Mouse (Mus musculus) gastrocnemius, postnatal 4 days (tissue): ENCODE data around the gene Hip1r. TPM values are rescaled to one million over a fixed set of nuclear protein-coding genes. Genes with fewer than 3 reads are reported as not detected.

Experiments
- DNase-seq, 2 experiments: peaks; one replicate each; pipeline ENCODE4 v3.0.0; 2021 to 2022; ENCODE audit warnings: low spot score in 2 of 2, mixed read lengths in 2 of 2
- total RNA-seq, 2 experiments: library from RNA; stranded (reverse); gene quantifications; 2 replicates each; pipeline ENCODE4 v1.2.3; 2021

Hip1r gene
- total RNA-seq, 2 experiments from 2014 or later = 5.5 to 6.6 TPM

DNA sequence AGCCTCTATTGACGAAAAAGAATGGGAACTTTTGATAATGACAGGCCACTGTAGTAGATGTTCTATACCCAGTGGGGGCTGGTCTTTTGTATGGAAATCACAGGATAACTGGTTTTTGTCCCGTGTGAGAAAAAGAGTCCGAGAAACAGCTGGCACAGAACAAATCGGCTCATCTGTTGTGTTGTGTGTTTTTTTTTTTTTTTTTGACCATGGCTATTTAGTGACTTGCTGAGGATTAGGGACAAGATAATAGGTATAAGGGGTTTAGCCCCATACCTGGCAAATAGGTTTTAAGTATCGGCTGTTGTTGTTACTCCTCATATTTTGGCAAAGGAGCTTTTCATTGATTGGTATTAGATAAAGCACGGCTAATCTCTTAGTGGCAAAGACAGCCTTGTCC lies 975 bp upstream of the Hip1r start:
- DNase-seq = no peak

DNA sequence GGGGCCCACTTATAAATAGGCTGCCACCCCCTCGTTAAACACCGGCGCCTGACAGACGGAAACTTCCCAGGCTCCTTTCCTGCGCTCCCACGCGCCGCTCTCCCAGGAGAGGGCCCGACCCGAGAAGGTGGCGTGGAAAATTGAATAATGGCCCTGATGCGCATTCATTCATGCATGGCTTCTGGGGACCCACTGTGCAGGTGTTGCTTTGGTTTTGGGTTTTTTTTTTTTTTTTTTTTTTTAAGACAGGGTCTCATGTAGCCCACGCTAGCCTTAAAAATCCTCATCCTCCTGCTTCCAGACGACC lies 704 bp downstream of the Hip1r start:
- DNase-seq = no peak

DNA sequence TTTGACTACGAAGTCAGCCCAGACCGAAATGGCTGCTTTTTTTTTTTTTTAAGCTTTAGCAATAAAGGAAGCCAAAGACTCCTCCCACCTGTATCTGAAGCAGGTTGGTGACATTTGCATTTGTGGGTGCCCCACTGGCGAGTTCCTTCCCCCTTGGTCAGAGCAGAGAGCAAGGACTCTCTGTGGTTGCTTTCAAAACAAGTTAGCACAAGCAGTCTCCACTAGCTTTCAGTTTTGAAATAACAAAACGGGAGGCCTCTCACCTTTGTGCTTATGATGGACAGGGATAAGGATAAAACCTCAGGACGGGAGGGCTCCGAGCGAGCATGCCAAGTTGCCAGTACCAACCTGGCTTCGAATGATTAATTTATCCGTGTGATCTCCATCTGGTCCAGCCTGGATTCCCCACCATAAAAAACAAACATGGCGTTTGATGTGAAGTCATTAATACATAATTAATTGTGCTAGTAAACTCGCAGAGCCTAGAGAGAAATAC lies 1.2 kb downstream of the Hip1r start:
- no peak for DNase-seq

DNA sequence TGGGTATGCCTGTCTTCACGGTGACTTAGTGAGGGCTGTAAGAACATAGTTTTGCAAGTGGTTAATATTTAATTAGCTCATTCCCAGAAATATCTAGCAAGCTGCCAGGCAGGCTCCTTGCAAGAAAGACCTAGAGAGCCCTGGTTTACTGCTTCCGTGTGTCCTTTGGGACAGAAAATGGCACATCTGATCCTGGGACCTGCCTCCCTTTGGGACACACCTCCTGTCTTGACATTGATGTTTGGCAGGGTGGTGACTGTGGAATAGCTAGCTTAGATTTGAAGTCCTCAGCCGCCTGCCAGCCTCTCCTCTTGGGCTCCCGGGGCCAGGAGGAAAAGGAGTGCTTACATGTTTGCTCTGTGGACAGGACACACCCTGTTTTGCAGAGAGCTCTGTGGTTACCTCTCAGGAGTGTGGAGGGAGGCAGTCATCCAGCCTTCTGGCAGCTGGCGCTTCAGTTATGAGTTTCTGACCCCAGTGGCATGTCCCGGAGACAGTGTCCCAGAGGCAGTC lies 2.3 kb downstream of the Hip1r start:
- DNase-seq = no peak

DNA sequence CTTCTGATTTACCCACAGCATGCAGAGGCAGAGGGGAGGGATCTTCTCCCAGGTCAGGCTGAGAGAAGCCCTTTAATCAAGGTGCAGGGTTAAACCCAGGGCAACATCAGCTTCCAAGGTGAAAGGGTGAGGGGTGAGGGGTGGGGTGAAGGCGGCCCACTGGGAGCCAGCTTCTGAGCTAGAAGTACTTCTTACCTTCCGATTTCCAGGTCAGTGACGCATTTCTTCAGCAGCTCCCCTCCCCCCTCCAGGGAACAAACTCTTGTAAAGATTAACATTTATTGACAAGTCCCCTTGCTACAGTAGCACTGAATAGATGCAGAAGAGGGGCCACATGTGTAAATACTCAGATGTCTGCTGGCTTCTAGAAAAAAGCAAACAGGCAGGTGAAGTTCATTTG lies 3.8 kb downstream of the Hip1r start:
- no peak for DNase-seq

DNA sequence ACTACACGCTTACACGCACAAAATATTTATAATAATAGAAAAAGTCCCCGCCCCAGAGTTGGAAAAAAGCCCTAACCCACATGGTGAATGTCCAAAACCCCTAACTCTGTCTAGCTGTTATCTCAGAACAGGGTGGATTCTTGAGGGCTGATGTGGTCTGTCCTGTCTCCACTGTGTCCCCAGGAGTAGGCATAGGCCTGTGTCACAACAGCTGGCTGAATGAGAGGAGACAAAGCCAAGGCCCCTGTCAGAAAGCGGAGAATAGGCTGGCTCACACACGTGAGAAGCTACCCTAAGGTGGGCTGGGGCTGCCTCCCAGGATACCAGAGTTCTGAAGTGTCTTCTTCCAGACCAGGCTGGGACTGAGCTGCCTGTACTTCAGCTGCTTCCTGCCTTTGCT lies 4.7 kb downstream of the Hip1r start:
- DNase-seq = no peak

DNA sequence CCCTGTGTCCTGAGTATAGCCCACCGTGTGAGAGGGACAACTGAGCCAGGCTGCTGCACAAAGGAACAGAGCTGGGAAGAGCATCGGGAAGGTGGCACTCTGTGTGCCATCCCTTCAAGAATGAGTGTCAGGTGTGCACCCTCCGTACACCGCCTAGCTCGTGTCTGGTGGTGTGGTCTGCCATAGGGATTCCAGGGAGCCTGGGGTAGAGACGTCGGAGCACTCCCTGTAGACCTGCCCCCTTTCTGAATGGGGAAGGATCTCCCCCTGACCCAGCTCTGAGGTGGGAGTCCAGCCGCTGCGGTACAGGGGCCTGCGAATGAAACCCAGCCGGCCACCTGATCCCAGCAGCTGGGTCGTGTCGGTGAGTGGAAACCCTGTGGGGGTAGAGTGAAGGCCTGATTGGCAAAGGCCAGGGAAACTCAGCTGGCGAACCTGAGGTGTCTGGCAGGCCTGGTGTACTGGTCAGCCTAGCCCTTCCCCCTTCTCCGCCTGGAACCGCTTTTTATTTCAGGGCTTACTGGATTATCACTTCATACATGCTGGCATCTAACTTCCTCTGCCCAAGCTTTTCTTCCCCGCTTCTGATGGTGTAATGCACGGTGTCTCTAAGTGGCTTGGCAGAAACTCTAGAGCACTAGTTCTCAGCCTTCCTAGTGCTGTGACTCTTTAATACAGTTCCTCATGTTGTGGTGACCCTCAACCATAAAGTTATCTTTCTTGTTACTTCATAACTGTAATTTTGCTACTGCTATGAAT lies 6.0 kb downstream of the Hip1r start:
- DNase-seq = no peak

DNA sequence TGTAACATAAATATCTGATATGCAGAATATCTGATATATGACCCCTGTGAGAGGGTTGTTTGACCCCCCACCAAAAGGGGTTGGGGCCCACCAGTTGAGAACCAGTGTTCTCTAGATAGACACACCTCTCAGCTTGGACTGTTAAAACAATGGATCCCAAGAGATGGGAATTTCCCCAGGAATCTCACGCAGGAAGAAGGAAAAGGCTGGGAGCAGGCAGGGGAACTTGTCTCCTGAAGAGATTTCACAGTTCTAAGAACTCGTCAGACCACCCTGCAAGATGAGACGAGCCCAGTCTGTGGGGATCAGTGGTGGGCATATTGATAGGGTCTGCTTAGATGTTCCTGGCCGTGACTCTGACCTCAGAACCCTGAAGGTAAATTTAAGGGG lies 6.5 kb downstream of the Hip1r start:
- no peak for DNase-seq

DNA sequence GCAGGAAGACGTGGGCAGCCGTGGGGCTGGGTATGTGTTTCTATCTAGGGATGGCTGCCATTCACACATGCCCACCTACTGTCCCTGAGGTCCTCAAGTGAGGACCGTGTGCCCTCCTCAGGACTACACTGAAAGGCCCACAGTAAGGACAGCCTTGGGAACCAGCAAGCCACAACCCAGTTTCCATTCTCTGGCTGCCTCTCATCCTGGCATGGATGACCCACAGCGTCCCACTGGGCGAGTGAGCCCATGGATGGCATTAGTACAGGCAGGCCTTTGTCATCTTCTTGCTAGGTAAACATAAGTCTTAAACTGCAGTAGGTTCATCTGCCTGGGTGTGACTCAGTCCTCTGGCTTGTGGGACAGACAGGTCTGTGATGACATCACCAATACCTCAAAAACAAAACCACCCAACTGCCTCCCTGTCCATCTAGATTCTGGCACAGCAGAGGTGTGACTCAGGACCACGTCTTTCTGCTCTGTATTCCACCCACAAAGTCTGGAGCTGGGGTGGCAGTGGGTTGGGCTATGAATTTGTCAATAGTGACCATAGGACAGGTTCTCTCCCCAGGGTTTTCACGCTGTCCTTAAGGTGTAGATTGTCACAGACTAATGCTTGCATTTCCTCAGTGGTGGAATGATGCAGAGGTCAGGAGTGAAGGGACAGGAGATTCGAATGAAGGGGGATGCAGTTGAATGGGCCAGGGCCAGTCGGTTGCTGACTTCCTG lies 7.3 kb downstream of the Hip1r start:
- no peak for DNase-seq

DNA sequence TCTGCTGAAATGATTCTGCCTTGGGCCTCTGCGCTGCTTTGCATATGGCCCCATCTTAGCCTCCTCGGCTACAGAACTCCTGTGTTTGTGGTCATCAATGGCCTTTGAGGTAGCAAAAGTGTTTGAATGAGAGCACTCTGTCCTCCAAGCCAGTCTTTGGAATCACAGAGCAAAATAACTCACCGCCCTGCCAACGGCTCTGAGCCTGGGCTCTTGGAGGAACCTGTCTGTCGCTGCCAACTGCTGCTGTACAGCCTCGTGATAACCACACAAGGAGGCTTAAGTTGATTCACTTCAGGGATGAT lies 7.8 kb downstream of the Hip1r start:
- no peak for DNase-seq

DNA sequence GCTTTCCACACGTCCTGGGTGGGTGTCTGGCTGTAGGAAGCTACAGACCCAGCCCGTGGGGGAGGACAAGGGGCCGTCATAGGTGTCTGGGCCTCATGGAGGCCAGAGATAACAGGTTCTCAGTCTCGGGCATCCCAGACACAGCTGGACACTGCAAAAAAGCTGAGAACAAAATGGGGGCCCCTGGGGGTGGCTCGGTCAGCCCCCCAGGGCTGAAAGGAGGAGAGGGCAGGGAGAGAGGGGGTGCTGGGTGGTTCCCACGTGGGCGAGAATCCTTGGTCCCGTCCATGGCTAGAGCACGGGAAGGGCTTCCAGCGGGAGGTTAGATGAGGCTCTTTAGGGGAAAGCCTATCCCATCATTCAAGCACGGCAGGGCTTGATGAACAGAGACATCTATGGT lies 9.4 kb downstream of the Hip1r start:
- DNase-seq = no peak

DNA sequence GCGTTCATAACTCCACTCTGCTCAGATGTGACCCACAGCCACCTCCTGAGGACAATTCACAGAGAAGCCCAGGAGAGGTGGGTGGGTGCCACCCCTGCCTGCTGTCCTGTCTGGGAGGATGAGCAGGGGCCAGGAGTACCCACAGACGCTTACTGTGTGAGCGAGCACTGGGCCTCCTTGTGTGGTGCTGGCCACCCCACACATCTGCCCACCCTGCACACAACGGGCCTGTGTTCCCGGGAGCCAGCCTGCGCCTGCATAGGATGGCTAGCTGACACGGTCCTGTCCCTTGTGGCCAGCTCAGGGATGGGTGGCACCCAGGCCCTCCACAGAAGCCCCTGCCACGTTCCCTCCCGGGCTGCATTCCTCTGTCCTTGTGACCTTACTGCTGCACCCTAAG lies 12.0 kb downstream of the Hip1r start:
- DNase-seq = no peak

DNA sequence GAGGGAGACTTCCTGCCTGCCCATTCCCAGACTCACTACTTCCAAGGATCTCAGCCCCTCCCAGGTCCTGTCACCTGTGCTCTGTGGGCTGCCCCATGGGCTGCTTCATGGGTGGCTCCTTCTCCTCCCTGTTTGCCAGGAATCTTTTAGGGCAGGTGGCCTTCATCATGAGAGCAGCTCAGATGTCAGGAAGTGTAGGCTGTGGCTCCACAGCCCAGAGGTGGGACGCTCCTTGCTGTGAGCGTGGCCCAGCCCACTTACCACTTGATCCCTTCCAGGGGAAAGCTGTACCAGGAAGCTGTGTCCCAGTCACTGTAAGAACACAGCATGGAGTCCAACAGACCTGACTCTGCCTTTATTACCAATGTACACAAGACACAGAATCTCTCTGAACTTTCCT lies 13.5 kb downstream of the Hip1r start:
- no peak for DNase-seq

DNA sequence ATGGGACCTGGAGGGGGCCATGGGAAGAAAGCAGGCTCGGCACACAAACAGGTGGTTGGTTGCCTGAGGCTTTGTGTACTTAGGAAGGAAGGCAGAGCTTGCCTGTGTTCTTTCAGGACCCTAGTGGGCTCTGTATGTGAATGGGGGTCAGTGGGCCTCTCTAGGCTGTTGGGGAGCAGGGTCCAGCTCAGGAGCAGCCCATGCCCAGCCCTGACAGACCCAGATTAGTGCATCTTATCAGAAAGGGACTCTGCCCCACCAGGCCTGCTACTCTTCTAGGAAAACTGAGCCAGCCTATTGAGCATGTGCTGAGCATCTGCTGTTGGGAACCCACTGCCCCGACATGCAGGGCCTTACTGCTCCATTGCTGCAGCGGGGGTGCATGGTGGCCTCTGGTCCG lies 14.1 kb downstream of the Hip1r start:
- no peak for DNase-seq

DNA sequence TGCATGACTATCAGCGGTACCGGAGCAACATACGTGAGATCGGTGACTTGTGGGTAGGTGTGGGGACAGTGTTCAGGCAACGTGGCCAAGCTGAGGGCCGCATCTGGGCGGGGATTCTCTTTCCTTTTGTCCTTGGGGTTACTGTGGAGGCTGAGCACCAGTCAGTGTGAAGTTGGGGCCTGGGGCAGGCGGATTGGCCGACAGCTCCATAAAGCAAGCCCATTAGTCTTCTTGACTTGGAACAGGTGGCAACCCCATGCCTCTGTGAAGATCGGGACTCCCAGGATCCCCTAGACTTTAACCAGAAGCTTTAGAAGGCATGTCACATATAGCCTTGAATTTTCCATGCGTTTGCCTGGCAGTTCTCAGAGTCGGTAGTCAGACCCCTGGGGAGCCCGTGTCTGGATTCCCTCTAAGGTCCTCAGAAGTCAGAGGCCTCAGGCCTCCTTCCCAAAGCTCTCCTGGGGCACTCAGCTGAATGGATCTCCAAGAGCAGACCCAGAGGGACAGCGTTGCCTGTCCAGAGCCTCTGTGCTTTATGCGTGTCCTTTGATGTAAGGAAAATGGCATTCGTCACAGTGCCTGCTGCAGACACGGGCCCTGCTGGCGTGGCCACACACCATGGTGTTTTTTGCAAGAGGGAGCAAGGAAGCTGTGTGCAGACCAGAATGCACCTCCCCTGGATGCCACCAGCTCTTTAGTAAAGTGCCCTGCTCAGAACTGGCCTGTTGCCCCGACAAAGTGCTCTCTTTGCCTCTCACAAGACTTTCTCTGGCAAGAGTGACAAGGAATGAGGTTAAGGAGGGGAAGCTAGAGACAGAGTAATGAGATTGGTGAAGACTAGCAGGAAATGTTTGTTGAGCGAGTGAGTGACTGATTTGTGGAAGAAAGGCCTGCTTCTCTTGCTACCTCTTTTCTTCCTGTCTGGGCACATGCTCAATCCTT lies 16.8 kb downstream of the Hip1r start:
- peak in 1 of 2 experiments; percentile 11 for DNase-seq

DNA sequence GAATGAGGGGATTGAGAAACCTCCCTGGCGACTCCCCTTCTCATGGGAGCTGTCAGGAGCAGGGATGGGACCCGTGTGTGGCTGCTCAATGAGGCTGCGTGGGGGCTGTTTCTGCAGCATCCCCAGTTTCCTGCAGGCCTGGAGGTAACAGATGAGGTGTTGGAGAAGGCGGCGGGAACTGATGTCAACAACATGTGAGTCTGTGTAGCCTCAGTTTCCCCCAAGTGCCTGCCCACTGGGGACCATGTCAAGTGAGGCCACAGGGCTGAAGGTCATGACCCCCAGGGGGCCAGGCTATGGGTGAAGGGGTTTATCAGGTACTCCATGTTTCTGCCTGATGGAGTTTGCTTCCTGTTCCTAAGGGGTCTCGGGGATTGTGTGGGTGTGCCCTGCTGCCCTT lies 17.9 kb downstream of the Hip1r start:
- no peak for DNase-seq

DNA sequence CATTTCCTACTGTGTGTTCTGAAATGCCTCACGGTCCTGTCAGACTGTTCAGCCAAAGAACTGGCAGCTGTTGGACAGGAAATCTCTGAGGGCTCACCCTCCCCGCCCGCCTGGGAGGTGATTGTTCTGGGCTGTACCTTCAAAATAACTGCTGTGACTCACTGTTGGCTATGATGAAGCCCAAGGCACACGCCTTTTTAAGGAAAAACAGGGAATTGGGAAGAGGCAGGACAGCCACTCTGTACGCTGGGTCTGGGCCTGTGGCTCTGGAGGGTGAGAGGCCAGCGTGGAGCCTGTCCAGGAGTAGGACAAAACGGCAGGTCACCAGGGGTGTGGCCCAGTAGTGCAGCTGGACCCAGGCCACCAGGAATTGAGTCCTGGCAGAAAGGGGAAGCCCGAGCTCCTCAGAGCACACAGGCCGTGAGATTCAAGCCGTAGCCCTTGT lies 18.8 kb downstream of the Hip1r start:
- no peak for DNase-seq

DNA sequence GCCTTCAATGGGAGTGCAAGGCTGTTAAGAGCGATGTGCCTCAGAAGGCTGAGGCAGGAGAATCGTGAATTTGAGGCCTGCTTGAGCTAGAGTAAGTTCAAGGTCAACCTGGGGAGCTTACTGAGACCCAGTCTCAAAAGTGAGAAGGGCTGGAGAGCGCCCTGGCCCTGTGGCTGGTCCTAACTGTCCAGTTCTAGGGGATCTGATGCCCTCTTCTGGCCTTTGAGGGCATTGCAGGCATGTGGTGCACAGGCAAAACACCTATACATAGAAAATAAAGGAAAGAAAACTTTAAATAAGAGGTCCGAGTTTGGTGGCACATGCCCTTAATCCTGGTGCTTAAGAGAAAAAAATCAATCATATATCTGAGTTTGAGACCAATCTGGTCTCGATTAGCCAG lies 19.4 kb downstream of the Hip1r start:
- peak in 1 of 2 experiments; percentile 84 for DNase-seq

DNA sequence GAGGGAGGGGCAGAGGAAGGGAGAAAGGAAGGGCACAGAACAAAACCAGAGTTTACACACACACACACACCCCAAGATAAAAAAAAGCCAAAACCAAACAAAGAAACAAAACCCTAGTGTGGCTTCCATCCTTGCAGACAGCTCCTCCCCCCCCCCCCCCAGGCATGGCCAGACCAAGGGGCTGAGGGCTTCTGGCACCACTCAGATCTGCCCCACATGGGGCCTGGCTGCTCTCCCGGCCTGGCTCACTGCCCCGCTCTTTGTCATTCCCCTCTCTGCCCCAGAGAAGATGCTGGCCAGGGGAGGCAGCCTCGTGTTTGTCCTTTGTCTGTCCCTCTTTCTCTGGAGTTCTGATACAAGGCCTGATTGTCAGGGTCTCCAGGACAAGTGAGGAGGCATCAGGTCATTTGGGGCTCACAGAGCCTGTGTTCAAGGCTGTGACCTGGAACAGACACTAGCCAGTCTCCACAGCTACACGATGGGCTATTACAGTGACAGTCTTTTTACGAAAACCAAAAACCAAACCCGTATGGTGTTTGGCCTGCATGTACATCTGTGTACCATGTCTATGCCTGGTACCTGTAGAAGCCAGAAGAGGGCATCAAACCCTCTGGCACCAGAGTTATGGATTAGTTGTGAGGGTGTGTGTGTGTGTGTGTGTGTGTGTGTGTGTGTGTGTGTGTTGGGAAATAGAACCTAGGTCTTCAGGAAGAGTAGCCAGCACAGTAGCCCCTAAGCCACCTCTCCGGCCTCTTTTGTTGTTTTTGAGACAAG lies 20.0 kb downstream of the Hip1r start:
- no peak for DNase-seq

DNA sequence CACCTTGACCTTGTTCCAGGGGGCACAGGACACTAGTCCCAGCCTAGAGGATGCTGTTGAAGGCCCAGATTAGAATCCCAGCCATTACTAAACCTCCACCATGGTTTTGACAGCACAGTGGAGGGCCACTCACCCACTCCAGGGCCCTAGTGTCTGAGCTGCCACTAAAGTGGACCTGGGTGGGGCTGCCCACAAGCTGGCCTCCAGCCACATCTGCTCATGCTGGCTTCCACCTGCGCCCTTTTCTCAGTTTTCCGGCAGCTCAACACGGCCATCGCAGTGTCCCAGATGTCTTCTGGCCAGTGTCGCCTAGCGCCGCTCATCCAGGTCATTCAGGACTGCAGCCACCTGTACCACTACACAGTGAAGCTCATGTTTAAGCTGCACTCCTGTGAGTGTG lies 21.0 kb downstream of the Hip1r start:
- no peak for DNase-seq

DNA sequence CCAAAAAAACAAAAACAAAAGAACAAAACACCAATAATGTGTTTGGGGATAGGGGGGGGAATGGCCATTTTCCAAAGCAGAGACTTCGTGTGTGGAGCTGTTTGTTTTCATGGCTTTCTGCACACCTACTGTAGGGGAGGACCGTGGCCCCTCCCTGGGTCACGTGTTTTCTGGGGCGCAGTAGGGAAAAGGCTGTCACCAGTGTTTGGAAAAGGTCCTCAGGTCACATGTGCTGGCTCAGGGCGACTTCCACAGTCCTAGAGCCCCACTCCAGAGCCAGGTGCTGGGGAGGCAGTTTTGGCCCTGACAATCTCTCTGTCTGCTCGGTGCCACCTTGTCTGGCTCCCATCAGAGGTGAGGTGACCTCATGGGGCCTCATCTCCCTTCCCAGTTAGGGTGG lies 22.0 kb downstream of the Hip1r start:
- no peak for DNase-seq
